Mouse (Mus musculus) CH12.LX (cell line): ENCODE measurements around the gene Asic1. TPM values are rescaled to one million over a fixed set of nuclear protein-coding genes. Genes with fewer than 3 reads are reported as not detected.

Experiments used
- DNase-seq: peaks from one replicate; pipeline ENCODE4 v3.0.0-alpha.2; 2013; ENCODE audit errors: extremely low read depth
- H3K27ac ChIP-seq: 2 replicates; pipeline ENCODE4 v1.5.1; 2012; ENCODE audit warnings: low read depth, mild to moderate bottlenecking, control low read depth, moderate library complexity; ENCODE audit not compliant: insufficient read depth
- H3K27me3 ChIP-seq: replicated peaks from 2 replicates; pipeline ENCODE3; 2012; ENCODE audit warnings: inconsistent platforms
- H3K36me3 ChIP-seq, 2 experiments: replicated peaks in 1 of 2; 2 replicates each; pipeline versions ENCODE3 to v1.6.1; 2012; ENCODE audit warnings: inconsistent platforms in 1 of 2, low read length in 1 of 2, mild to moderate bottlenecking in 1 of 2, mixed read lengths in 1 of 2, moderate library complexity in 1 of 2; ENCODE audit not compliant: control insufficient read depth in 1 of 2, insufficient read depth in 1 of 2
- H3K4me1 ChIP-seq, 2 experiments: 2 replicates each; pipeline ENCODE4 v1.6.1; 2012; ENCODE audit warnings: inconsistent platforms in 1 of 2, moderate library complexity in 1 of 2; ENCODE audit not compliant: insufficient read depth in 2 of 2, control insufficient read depth in 1 of 2
- H3K4me2 ChIP-seq: 2 replicates; pipeline ENCODE4 v1.6.1; 2012; ENCODE audit warnings: low read depth, mild to moderate bottlenecking, control low read depth; ENCODE audit not compliant: poor library complexity, insufficient read depth, severe bottlenecking
- H3K4me3 ChIP-seq, 3 experiments: fragments of 150-350 bp in 1 of 3; sonication (generic) in 1 of 3; replicated peaks in 1 of 3; 2 replicates each; pipeline versions ENCODE3 to v1.5.1; 2011 to 2012; ENCODE audit warnings: low read depth in 2 of 3, low read length in 2 of 3, mild to moderate bottlenecking in 2 of 3, moderate library complexity in 2 of 3, control low read depth in 1 of 3, improper control_type of control experiment in 1 of 3, inconsistent platforms in 1 of 3, mixed read lengths in 1 of 3; ENCODE audit not compliant: poor library complexity in 1 of 3
- H3K79me2 ChIP-seq: replicated peaks from 2 replicates; pipeline ENCODE4 v1.6.1; 2012; ENCODE audit warnings: mild to moderate bottlenecking, moderate library complexity; ENCODE audit not compliant: control insufficient read depth, poor library complexity, insufficient read depth, severe bottlenecking; ENCODE audit errors: extremely low read depth
- H3K9ac ChIP-seq: 2 replicates; pipeline ENCODE4 v1.6.1; 2012; ENCODE audit warnings: low read depth, mild to moderate bottlenecking, control low read depth, moderate library complexity; ENCODE audit not compliant: insufficient read depth
- H3K9me3 ChIP-seq: replicated peaks from 2 replicates; pipeline ENCODE3; 2012; ENCODE audit warnings: low read length, inconsistent platforms, mixed read lengths
- BHLHE40 ChIP-seq: IDR thresholded peaks from 2 replicates; pipeline ENCODE4 v1.6.1; 2011; ENCODE audit warnings: mild to moderate bottlenecking, low read depth, low read length, improper control_type of control experiment
- CTCF ChIP-seq, 2 experiments: IDR thresholded peaks in 1 of 2; conservative IDR thresholded peaks in 1 of 2; 2 replicates each; pipeline ENCODE4 v1.5.1; 2011 to 2012; ENCODE audit warnings: low read depth in 2 of 2, low read length in 2 of 2, improper control_type of control experiment in 1 of 2, inconsistent platforms in 1 of 2, mild to moderate bottlenecking in 1 of 2, moderate library complexity in 1 of 2
- ELF1 ChIP-seq: IDR thresholded peaks from 2 replicates; pipeline ENCODE4 v1.6.1; 2014; ENCODE audit warnings: low read depth, mild to moderate bottlenecking, inconsistent platforms, low read length, improper control_type of control experiment
- ETS1 ChIP-seq: conservative IDR thresholded peaks from 2 replicates; pipeline ENCODE4 v1.6.1; 2012; ENCODE audit warnings: low read depth, mild to moderate bottlenecking, inconsistent platforms, low read length, improper control_type of control experiment, moderate library complexity
- GABPA ChIP-seq: IDR thresholded peaks from 2 replicates; pipeline ENCODE4 v1.6.1; 2012; ENCODE audit warnings: low read depth, low read length, improper control_type of control experiment, inconsistent platforms; ENCODE audit not compliant: insufficient replicate concordance
- NRF1 ChIP-seq: IDR thresholded peaks from 2 replicates; pipeline ENCODE4 v1.6.1; 2014; ENCODE audit warnings: low read depth, mild to moderate bottlenecking, inconsistent platforms, low read length, improper control_type of control experiment, moderate library complexity
- PAX5 ChIP-seq: IDR thresholded peaks from 2 replicates; pipeline ENCODE4 v1.6.1; 2012; ENCODE audit warnings: low read length, inconsistent platforms, mixed read lengths
- RAD21 ChIP-seq: IDR thresholded peaks from 2 replicates; pipeline ENCODE4 v1.6.1; 2011; ENCODE audit warnings: low read depth, mild to moderate bottlenecking, low read length, improper control_type of control experiment, moderate library complexity
- RCOR1 ChIP-seq: conservative IDR thresholded peaks from 2 replicates; pipeline ENCODE4 v1.6.1; 2012; ENCODE audit warnings: low read depth, mild to moderate bottlenecking, inconsistent platforms, low read length, improper control_type of control experiment
- SIN3A ChIP-seq: IDR thresholded peaks from 2 replicates; pipeline ENCODE4 v1.6.1; 2012; ENCODE audit warnings: low read length, improper control_type of control experiment, inconsistent platforms
- SMC3 ChIP-seq: IDR thresholded peaks from 2 replicates; pipeline ENCODE4 v1.6.1; 2011; ENCODE audit warnings: low read depth, low read length, improper control_type of control experiment
- TCF12 ChIP-seq: IDR thresholded peaks from 2 replicates; pipeline ENCODE4 v1.6.1; 2014; ENCODE audit warnings: low read depth, mild to moderate bottlenecking, inconsistent platforms, low read length, improper control_type of control experiment
- USF1 ChIP-seq: IDR thresholded peaks from 2 replicates; pipeline ENCODE4 v1.6.1; 2014; ENCODE audit warnings: low read depth, mild to moderate bottlenecking, inconsistent platforms, low read length, improper control_type of control experiment
- ZKSCAN1 ChIP-seq: IDR thresholded peaks from 2 replicates; pipeline ENCODE4 v1.6.1; 2012; ENCODE audit warnings: low read depth, inconsistent platforms, low read length, improper control_type of control experiment, borderline replicate concordance
- ZMIZ1 ChIP-seq: IDR thresholded peaks from 2 replicates; pipeline ENCODE4 v1.6.1; 2012; ENCODE audit warnings: low read depth, mild to moderate bottlenecking, inconsistent platforms, low read length, improper control_type of control experiment
- ZNF384 ChIP-seq: IDR thresholded peaks from 2 replicates; pipeline ENCODE4 v1.6.1; 2012; ENCODE audit warnings: low read depth, low read length, improper control_type of control experiment, inconsistent platforms
- dilution Hi-C: fragments of 300-500 bp; cut with MboI; formaldehyde crosslinking; loops from 2 replicates; pipeline ENCODE4 v1.14.3; 2020; ENCODE audit warnings: low sequenced_read_pairs; ENCODE audit not compliant: extremely low pct_unique_long_range_greater_than_20kb, extremely low pct_ligation_motif_present
- in situ Hi-C: fragments of 300-500 bp; cut with MboI; formaldehyde crosslinking; loops from 3 replicates; pipeline ENCODE4 v1.14.3; 2019; ENCODE audit warnings: low sequenced_read_pairs, low pct_ligation_motif_present, low pct_unique_long_range_greater_than_20kb, mixed read lengths
- polyA plus RNA-seq: library from polyadenylated mRNA; unstranded; fragments of >175 nt; gene quantifications from 2 replicates; pipeline ENCODE4 v1.2.1, GENCODE M21; 2012; ENCODE audit warnings: low read depth; ENCODE audit not compliant: insufficient read length
- total RNA-seq, 2 experiments: library from RNA; depleted of rRNA; stranded (reverse); fragments of 300-350 nt in 1 of 2; fragments of >200 nt in 1 of 2; gene quantifications; 2 replicates each; pipeline ENCODE4 v1.2.3; 2012 to 2014

Asic1 gene
- total and polyA plus RNA-seq, 3 experiments: 0.47 to 0.94 TPM; not detected in 1

GRCm38 (mm10) chr15:99697309-99697708 lies 27.1 kb downstream of the Asic1 start:
- TF ChIP-seq RAD21: no peak
- no peak for TF ChIP-seq GABPA
- peaks cover 13 to 14% of the 10 kb centered on the region in 2 experiments for H3K4me1 ChIP-seq
- H3K27me3 ChIP-seq: peaks cover 55% of the 10 kb centered on the region
- no peak overlapping the region for H3K9ac ChIP-seq
- H3K4me3 ChIP-seq: no peak overlapping the region
- H3K36me3 ChIP-seq: peaks cover 0 to 1% of the 10 kb centered on the region in 2 experiments
- in situ Hi-C loops (no loop called here), dilution Hi-C loops (no loop called here)
- H3K79me2 ChIP-seq: no peaks in the 10 kb centered on the region
- no peak overlapping the region for H3K4me2 ChIP-seq
- H3K9me3 ChIP-seq: no peaks in the 10 kb centered on the region
- DNase-seq: no peak
- no peak overlapping the region for H3K27ac ChIP-seq

- peaks cover 17 to 26% of the 10 kb centered on the region in 2 experiments for H3K4me1 ChIP-seq
- no peak overlapping the region for H3K27ac ChIP-seq
- H3K9ac ChIP-seq: no peak overlapping the region
- DNase-seq: no peak
- H3K4me2 ChIP-seq: no peak overlapping the region
- in situ Hi-C loops: no loop called here
- TF ChIP-seq PAX5 (no peak), BHLHE40 (peak; percentile 66)
- H3K4me3 ChIP-seq: no peak overlapping the region
- peaks cover 0 to 9% of the 10 kb centered on the region in 2 experiments for H3K36me3 ChIP-seq
- no peaks in the 10 kb centered on the region for H3K9me3 ChIP-seq
- dilution Hi-C loops: no loop called here
- peaks cover 42% of the 10 kb centered on the region for H3K27me3 ChIP-seq
- no peaks in the 10 kb centered on the region; the same call in 1 of the 2 replicates for H3K79me2 ChIP-seq
Measured at GRCm38 (mm10) chr15:99698533-99699085, 28.4 kb downstream of the Asic1 start.

- Histone ChIP-seq H3K36me3 (peaks cover 7 to 19% of the 10 kb centered on the region in 2 experiments), H3K79me2 (no peaks in the 10 kb centered on the region; the same call in 1 of the 2 replicates), H3K27me3 (peaks cover 31% of the 10 kb centered on the region), H3K9ac (no peak overlapping the region), H3K4me1 (peaks cover 17 to 27% of the 10 kb centered on the region in 2 experiments), H3K4me2 (no peak overlapping the region), H3K27ac (no peak overlapping the region), H3K4me3 (no peak overlapping the region), H3K9me3 (no peaks in the 10 kb centered on the region)
- no peak for DNase-seq
- TF ChIP-seq USF1 (no peak), NRF1 (no peak), SIN3A (no peak), TCF12 (no peak), ZMIZ1 (no peak), ELF1 (no peak), ZNF384 (no peak), SMC3 (no peak), ZKSCAN1 (no peak), ETS1 (no peak), CTCF (conservative IDR thresholded peaks at IDR 0.05 in 1 of 2, IDR thresholded peaks at IDR 0.05 in 1 of 2; ENCODE audit: low read depth in 2 of 2, low read length in 2 of 2) (no peak), RCOR1 (no peak), BHLHE40 (no peak)
- in situ Hi-C loops: no loop called here
- dilution Hi-C loops: no loop called here
Measured at GRCm38 (mm10) chr15:99699715-99700114, 29.5 kb downstream of the Asic1 start.
